Mouse (Mus musculus) liver, embryonic 15.5 days (tissue): ENCODE results near the gene Actl6b. TPM values are rescaled to one million over a fixed set of nuclear protein-coding genes. Genes with fewer than 3 reads are reported as not detected.

Experiments used
- ATAC-seq: fragments of 200-750 bp; cut with Nextera tagmentation; 2 replicates; pipeline ENCODE4 v1.8.0; 2017; ENCODE audit warnings: moderate number of reproducible peaks, mild to moderate bottlenecking, moderate library complexity; ENCODE audit not compliant: insufficient read depth
- H3K27ac ChIP-seq: fragments of 300-500 bp; sonication (generic); replicated peaks from 2 replicates; pipeline ENCODE4 v1.5.1; 2015; ENCODE audit warnings: mild to moderate bottlenecking, inconsistent platforms
- H3K27me3 ChIP-seq: fragments of 300-500 bp; sonication (generic); 2 replicates; pipeline ENCODE4 v1.6.1; 2015; ENCODE audit warnings: mild to moderate bottlenecking, inconsistent platforms
- H3K36me3 ChIP-seq: fragments of 300-500 bp; sonication (generic); replicated peaks from 2 replicates; pipeline ENCODE4 v1.6.1; 2015; ENCODE audit warnings: moderate library complexity, mild to moderate bottlenecking, inconsistent platforms
- H3K4me1 ChIP-seq: fragments of 300-500 bp; sonication (generic); replicated peaks from 2 replicates; pipeline ENCODE4 v1.6.1; 2015; ENCODE audit warnings: inconsistent platforms
- H3K4me2 ChIP-seq: fragments of 300-500 bp; sonication (generic); 2 replicates; pipeline ENCODE4 v1.6.1; 2015; ENCODE audit warnings: moderate library complexity, mild to moderate bottlenecking, inconsistent platforms
- H3K4me3 ChIP-seq: fragments of 300-500 bp; sonication (generic); replicated peaks from 2 replicates; pipeline ENCODE4 v1.5.1; 2015; ENCODE audit warnings: mild to moderate bottlenecking, inconsistent platforms
- H3K9ac ChIP-seq: fragments of 300-500 bp; sonication (generic); 2 replicates; pipeline ENCODE4 v1.6.1; 2015; ENCODE audit warnings: moderate library complexity, mild to moderate bottlenecking, inconsistent platforms
- H3K9me3 ChIP-seq: fragments of 300-500 bp; sonication (generic); replicated peaks from 2 replicates; pipeline ENCODE4 v1.6.1; 2016; ENCODE audit warnings: inconsistent platforms
- WGBS: fragments of 180-500 bp; shearing (Covaris S2); methylation state at CpG from one replicate; pipeline ENCODE4 v1.1.7; 2015; ENCODE audit warnings: mixed read lengths; ENCODE audit not compliant: insufficient replicate concordance; 5-methylcytosine and 5-hydroxymethylcytosine counted together
- polyA plus RNA-seq: library from polyadenylated mRNA; unstranded; fragments of >200 nt; fragmentation: Nextera tagmentation; extraction: Ambion mirVana; gene quantifications from 2 replicates; pipeline ENCODE4 v1.2.1, GENCODE M21; 2015

Gene Actl6b
- polyA plus RNA-seq, 1 experiment from 2014 or later: 0.07 TPM

GRCm38 (mm10) chr5:137539291-137539801, 14.0 kb upstream of the Actl6b start:
- Histone ChIP-seq H3K36me3 (no peaks in the 10 kb centered on the region), H3K9me3 (no peaks in the 10 kb centered on the region), H3K27ac (no peak overlapping the region), H3K27me3 (0 out of 2 replicates have a peak, but pooled peaks cover 5% of the 10 kb centered on the region), H3K4me3 (no peak overlapping the region), H3K4me2 (no peak overlapping the region), H3K4me1 (peaks cover 9% of the 10 kb centered on the region), H3K9ac (no peak overlapping the region)
- ATAC-seq: no peak
- WGBS: 57% methylated on average over 7 of the region's 7 CpGs

- Histone ChIP-seq H3K4me3 (no peak overlapping the region), H3K36me3 (no peaks in the 10 kb centered on the region), H3K9ac (no peak overlapping the region), H3K4me1 (0 out of 2 replicates have a peak, but pooled peaks cover 3% of the 10 kb centered on the region), H3K4me2 (no peak overlapping the region), H3K27ac (no peak overlapping the region), H3K9me3 (no peaks in the 10 kb centered on the region), H3K27me3 (peaks cover 14% of the 10 kb centered on the region)
- 60% methylated on average over 6 of the region's 6 CpGs for WGBS
- ATAC-seq: no peak
Measured at GRCm38 (mm10) chr5:137540991-137541390, 12.3 kb upstream of the Actl6b start.

GRCm38 (mm10) chr5:137541768-137542540, 11.4 kb upstream of the Actl6b start:
- H3K36me3 ChIP-seq: no peaks in the 10 kb centered on the region
- H3K9me3 ChIP-seq: no peaks in the 10 kb centered on the region
- H3K9ac ChIP-seq: no peak overlapping the region
- no peak overlapping the region for H3K4me2 ChIP-seq
- H3K4me3 ChIP-seq: no peak overlapping the region
- ATAC-seq: no peak
- H3K27me3 ChIP-seq: peaks cover 14% of the 10 kb centered on the region
- WGBS: 52% methylated on average over 5 of the region's 5 CpGs
- H3K27ac ChIP-seq: no peak overlapping the region
- 0 out of 2 replicates have a peak, but pooled peaks cover 3% of the 10 kb centered on the region for H3K4me1 ChIP-seq

- Histone ChIP-seq H3K9me3 (no peaks in the 10 kb centered on the region), H3K9ac (no peak overlapping the region), H3K27me3 (peaks cover 18% of the 10 kb centered on the region), H3K27ac (no peak overlapping the region), H3K4me2 (no peak overlapping the region), H3K4me1 (0 out of 2 replicates have a peak, but pooled peaks cover 3% of the 10 kb centered on the region), H3K36me3 (no peaks in the 10 kb centered on the region), H3K4me3 (no peak overlapping the region)
- WGBS: 55% methylated on average over 6 of the region's 6 CpGs
- ATAC-seq: no peak
Measured at GRCm38 (mm10) chr5:137544926-137545325, 8.4 kb upstream of the Actl6b start.

GRCm38 (mm10) chr5:137545596-137545995, 7.7 kb upstream of the Actl6b start:
- Histone ChIP-seq H3K4me2 (no peak overlapping the region), H3K27ac (no peak overlapping the region), H3K36me3 (no peaks in the 10 kb centered on the region), H3K4me3 (no peak overlapping the region), H3K27me3 (peaks cover 21% of the 10 kb centered on the region), H3K4me1 (0 out of 2 replicates have a peak, but pooled peaks cover 3% of the 10 kb centered on the region), H3K9me3 (no peaks in the 10 kb centered on the region), H3K9ac (no peak overlapping the region; the same call in 1 of the 2 replicates)
- 61% methylated on average over 4 of the region's 4 CpGs for WGBS
- ATAC-seq: no peak

GRCm38 (mm10) chr5:137549840-137550239, 3.5 kb upstream of the Actl6b start:
- 68% methylated on average over 2 of the region's 2 CpGs for WGBS
- H3K27me3 ChIP-seq: peaks cover 50% of the 10 kb centered on the region

GRCm38 (mm10) chr5:137551119-137551518, 2.2 kb upstream of the Actl6b start:
- Histone ChIP-seq H3K9ac (no peak overlapping the region), H3K4me2 (no peak overlapping the region), H3K9me3 (no peaks in the 10 kb centered on the region), H3K4me3 (no peak overlapping the region), H3K36me3 (no peaks in the 10 kb centered on the region), H3K4me1 (peaks cover 9% of the 10 kb centered on the region), H3K27ac (no peak overlapping the region), H3K27me3 (peaks cover 53% of the 10 kb centered on the region)
- 62% methylated on average over 5 of the region's 5 CpGs for WGBS
- ATAC-seq: no peak

More at GRCm38 (mm10) chr5:137549840-137550239, 3.5 kb upstream of the Actl6b start:
- Histone ChIP-seq H3K27ac (no peak overlapping the region), H3K36me3 (no peaks in the 10 kb centered on the region), H3K4me1 (peaks cover 9% of the 10 kb centered on the region), H3K9ac (no peak overlapping the region), H3K4me2 (no peak overlapping the region), H3K4me3 (no peak overlapping the region), H3K9me3 (no peaks in the 10 kb centered on the region)
- no peak for ATAC-seq

- WGBS: 18% methylated on average over 6 of the region's 6 CpGs
- H3K9me3 ChIP-seq: no peaks in the 10 kb centered on the region
- peak overlapping the region; percentile 45 for H3K4me2 ChIP-seq
- no peak overlapping the region for H3K27ac ChIP-seq
- H3K36me3 ChIP-seq: no peaks in the 10 kb centered on the region
- no peak for ATAC-seq
- H3K9ac ChIP-seq: no peak overlapping the region
- no peak overlapping the region for H3K4me3 ChIP-seq
- peaks cover 60% of the 10 kb centered on the region for H3K27me3 ChIP-seq
- H3K4me1 ChIP-seq: peaks cover 9% of the 10 kb centered on the region
Measured at GRCm38 (mm10) chr5:137553000-137553399, 317 bp upstream of the Actl6b start.

- H3K9me3 ChIP-seq: no peaks in the 10 kb centered on the region
- no peak overlapping the region for H3K4me3 ChIP-seq
- H3K4me2 ChIP-seq: peak overlapping the region; percentile 45; the same call in 1 of the 2 replicates
- WGBS: 37% methylated on average over 11 of the region's 11 CpGs
- H3K27ac ChIP-seq: no peak overlapping the region
- peaks cover 9% of the 10 kb centered on the region for H3K4me1 ChIP-seq
- no peaks in the 10 kb centered on the region for H3K36me3 ChIP-seq
- ATAC-seq: no peak
- H3K27me3 ChIP-seq: peaks cover 63% of the 10 kb centered on the region
- no peak overlapping the region for H3K9ac ChIP-seq
Measured at GRCm38 (mm10) chr5:137553898-137554297, 581 bp downstream of the Actl6b start.

GRCm38 (mm10) chr5:137561556-137561955, 8.2 kb downstream of the Actl6b start:
- Histone ChIP-seq H3K9ac (no peak overlapping the region), H3K4me3 (no peak overlapping the region), H3K27me3 (peaks cover 33% of the 10 kb centered on the region), H3K4me2 (no peak overlapping the region), H3K36me3 (no peaks in the 10 kb centered on the region), H3K4me1 (no peaks in the 10 kb centered on the region), H3K27ac (no peak overlapping the region), H3K9me3 (no peaks in the 10 kb centered on the region)
- no peak for ATAC-seq
- 47% methylated on average over 6 of the region's 6 CpGs for WGBS

GRCm38 (mm10) chr5:137562965-137563364, 9.6 kb downstream of the Actl6b start:
- WGBS: 71% methylated on average over 10 of the region's 10 CpGs
- ATAC-seq: no peak
- H3K9ac ChIP-seq: no peak overlapping the region
- H3K4me2 ChIP-seq: no peak overlapping the region
- peaks cover 36% of the 10 kb centered on the region for H3K27me3 ChIP-seq
- H3K4me1 ChIP-seq: no peaks in the 10 kb centered on the region; the same call in 1 of the 2 replicates
- H3K9me3 ChIP-seq: no peaks in the 10 kb centered on the region
- no peak overlapping the region for H3K4me3 ChIP-seq
- H3K27ac ChIP-seq: no peak overlapping the region
- H3K36me3 ChIP-seq: no peaks in the 10 kb centered on the region
